Mouse (Mus musculus) hindbrain, postnatal 0 days (tissue): Measurements from ENCODE around the gene Slc16a13. TPM values are rescaled to one million over a fixed set of nuclear protein-coding genes. Genes with fewer than 3 reads are reported as not detected.

Source experiments
- ATAC-seq: fragments of 200-750 bp; cut with Nextera tagmentation; 2 replicates; pipeline ENCODE4 v1.8.0; 2017; ENCODE audit warnings: mild to moderate bottlenecking, moderate TSS enrichment, moderate library complexity
- DNase-seq: peaks from one replicate; pipeline ENCODE4 v3.0.0-alpha.2; 2015; ENCODE audit warnings: low spot score
- H3K27ac ChIP-seq: fragments of 300-500 bp; sonication (generic); 2 replicates; pipeline ENCODE4 v1.5.1; 2014; ENCODE audit warnings: mild to moderate bottlenecking
- H3K27me3 ChIP-seq: fragments of 300-500 bp; sonication (generic); 2 replicates; pipeline ENCODE4 v1.6.1; 2014; ENCODE audit warnings: low read length, mixed read lengths; ENCODE audit not compliant: insufficient read depth
- H3K36me3 ChIP-seq: fragments of 300-500 bp; sonication (generic); 2 replicates; pipeline ENCODE4 v1.6.1; 2014; ENCODE audit warnings: low read length, mixed read lengths; ENCODE audit not compliant: insufficient read depth
- H3K4me1 ChIP-seq: fragments of 300-500 bp; sonication (generic); 2 replicates; pipeline ENCODE4 v1.6.1; 2014; ENCODE audit warnings: antibody characterized with exemption, low read length, mixed read lengths; ENCODE audit not compliant: insufficient read depth
- H3K4me2 ChIP-seq: fragments of 300-500 bp; sonication (generic); 2 replicates; pipeline ENCODE4 v1.6.1; 2014; ENCODE audit warnings: low read depth, mild to moderate bottlenecking, low read length, moderate library complexity, mixed read lengths
- H3K4me3 ChIP-seq: fragments of 300-500 bp; sonication (generic); 2 replicates; pipeline ENCODE4 v1.5.1; 2014; ENCODE audit warnings: low read length
- H3K9ac ChIP-seq: fragments of 300-500 bp; sonication (generic); replicated peaks from 2 replicates; pipeline ENCODE4 v1.6.1; 2014; ENCODE audit warnings: mild to moderate bottlenecking, low read length, moderate library complexity, mixed read lengths
- H3K9me3 ChIP-seq: fragments of 300-500 bp; sonication (generic); 2 replicates; pipeline ENCODE4 v1.6.1; 2016; ENCODE audit warnings: low read length, mixed read lengths
- CTCF ChIP-seq: IDR thresholded peaks from 2 replicates; pipeline ENCODE4 v1.5.1; 2016; ENCODE audit warnings: antibody characterized with exemption, control low read depth, low read depth
- WGBS: fragments of 180-500 bp; shearing (Covaris S2); extraction: QIAGEN DNeasy Blood & Tissue Kit; methylation state at CpG from one replicate; pipeline ENCODE4 v1.1.7; 2014; 5-methylcytosine and 5-hydroxymethylcytosine counted together
- polyA plus RNA-seq: library from polyadenylated mRNA; unstranded; fragments of >200 nt; fragmentation: Nextera tagmentation; extraction: Ambion mirVana; gene quantifications from 2 replicates; pipeline ENCODE4 v1.2.1, GENCODE M21; 2015
- total RNA-seq: library from RNA; depleted of rRNA; stranded (reverse); fragments of >200 nt; gene quantifications from 2 replicates; pipeline ENCODE4 v1.2.3, GENCODE M21; 2014

The Slc16a13 gene
- total and polyA plus RNA-seq, 2 experiments from 2014 or later = 10.8 to 15.3 TPM

DNA sequence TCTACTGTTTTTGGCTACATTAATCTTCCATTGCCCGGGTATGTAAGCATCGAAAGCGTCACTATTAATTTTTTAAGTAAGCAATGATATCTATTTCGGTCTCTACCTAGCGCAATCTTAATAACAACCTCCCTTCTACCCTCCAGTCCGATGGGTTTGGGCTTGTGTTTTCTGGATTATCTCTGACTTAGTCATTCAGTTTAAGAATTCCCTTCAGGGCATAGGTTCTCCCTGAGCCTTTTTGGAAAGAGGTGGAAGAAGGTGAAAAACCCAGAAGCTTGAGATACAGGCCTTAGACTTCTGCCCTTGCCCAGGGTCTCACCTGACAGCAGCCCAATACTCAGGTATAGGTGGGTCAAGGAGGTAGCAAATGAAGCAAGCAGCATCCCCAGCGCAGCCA lies 991 bp downstream of the Slc16a13 start:
- ATAC-seq (no peak), DNase-seq (no peak)
- Histone ChIP-seq H3K36me3 (peaks cover 3% of the 10 kb centered on the region; the same call in 1 of the 2 replicates), H3K4me2 (peak overlapping the region; percentile 67), H3K4me3 (peak overlapping the region; percentile 54), H3K9ac (peak overlapping the region; percentile 68), H3K4me1 (peaks cover 23% of the 10 kb centered on the region), H3K27ac (peak overlapping the region; percentile 82), H3K27me3 (no peaks in the 10 kb centered on the region), H3K9me3 (no peaks in the 10 kb centered on the region)
- 52% methylated on average over 7 of the region's 7 CpGs for WGBS
- TF ChIP-seq CTCF = no peak

DNA sequence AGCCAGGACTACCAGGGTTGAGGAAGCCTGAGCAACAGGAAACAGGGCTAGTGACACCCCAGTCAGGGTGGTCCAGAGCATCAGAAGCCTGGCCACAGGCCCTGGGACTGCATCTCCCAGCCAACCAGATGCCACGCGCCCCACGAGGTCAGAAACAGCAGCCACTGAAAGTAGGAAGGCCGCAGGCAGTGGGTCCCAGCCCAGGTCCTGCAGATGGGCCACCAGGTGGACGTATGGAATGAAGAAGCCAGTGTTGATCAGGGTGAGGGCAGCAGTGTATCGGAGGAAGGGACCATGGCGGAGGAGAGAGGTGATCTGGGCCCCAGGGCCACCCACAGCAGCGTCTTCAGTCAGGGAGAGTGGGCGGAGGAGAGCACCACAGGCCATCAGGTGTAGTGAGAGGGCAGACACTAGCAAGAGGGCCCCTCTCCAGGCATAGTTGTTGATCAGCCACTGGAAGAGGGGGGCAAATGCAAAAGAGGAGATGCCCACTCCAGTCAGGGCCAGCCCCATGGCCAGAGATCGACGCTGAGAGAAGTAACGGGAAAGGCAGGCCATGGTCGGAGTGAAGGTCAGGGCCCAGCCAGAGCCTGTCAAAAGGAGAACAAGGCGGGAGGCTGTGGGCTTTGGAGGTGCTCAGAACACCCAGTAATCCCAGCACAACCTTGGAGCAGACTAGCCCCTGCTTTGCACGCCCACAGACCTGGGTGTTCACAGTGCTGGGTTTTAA lies 2.0 kb downstream of the Slc16a13 start:
- ATAC-seq (no peak), DNase-seq (no peak)
- Histone ChIP-seq H3K27me3 (no peaks in the 10 kb centered on the region), H3K27ac (no peak overlapping the region), H3K36me3 (peaks cover 3% of the 10 kb centered on the region; the same call in 1 of the 2 replicates), H3K9ac (peak overlapping the region; percentile 68; the same call in 1 of the 2 replicates), H3K4me1 (peaks cover 27% of the 10 kb centered on the region), H3K9me3 (no peaks in the 10 kb centered on the region), H3K4me2 (peak overlapping the region; percentile 67), H3K4me3 (peak overlapping the region; percentile 54)
- no peak for TF ChIP-seq CTCF
- WGBS = 88% methylated on average over 15 of the region's 15 CpGs

DNA sequence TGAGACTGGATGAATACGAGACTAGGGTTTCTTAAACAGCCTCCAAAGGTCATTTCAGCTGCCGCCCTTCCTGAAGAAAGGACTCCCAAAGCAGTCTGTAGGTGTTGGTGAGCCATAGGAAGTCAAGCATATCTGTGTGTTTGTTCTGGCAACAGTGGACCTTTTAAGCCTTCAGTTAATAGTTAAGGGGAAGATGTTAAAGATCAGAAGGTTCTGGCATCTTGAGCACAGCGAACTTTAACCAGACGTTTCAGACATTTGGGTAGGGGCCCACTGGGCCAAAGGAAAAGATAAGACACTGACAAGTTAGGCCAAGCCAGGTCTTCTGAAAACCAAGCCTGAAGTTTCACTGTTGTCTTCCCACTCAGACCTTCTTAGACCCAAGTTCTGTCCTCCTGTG lies 2.8 kb downstream of the Slc16a13 start:
- H3K27me3 ChIP-seq = no peaks in the 10 kb centered on the region
- H3K4me3 ChIP-seq = no peak overlapping the region
- H3K4me1 ChIP-seq = peaks cover 30% of the 10 kb centered on the region
- no peak overlapping the region for H3K9ac ChIP-seq
- no peak for ATAC-seq
- H3K9me3 ChIP-seq = no peaks in the 10 kb centered on the region
- no peak for TF ChIP-seq CTCF
- H3K27ac ChIP-seq = no peak overlapping the region
- WGBS = 92% methylated on average over 4 of the region's 4 CpGs
- H3K36me3 ChIP-seq = peaks cover 3% of the 10 kb centered on the region; the same call in 1 of the 2 replicates
- DNase-seq = no peak
- no peak overlapping the region for H3K4me2 ChIP-seq

DNA sequence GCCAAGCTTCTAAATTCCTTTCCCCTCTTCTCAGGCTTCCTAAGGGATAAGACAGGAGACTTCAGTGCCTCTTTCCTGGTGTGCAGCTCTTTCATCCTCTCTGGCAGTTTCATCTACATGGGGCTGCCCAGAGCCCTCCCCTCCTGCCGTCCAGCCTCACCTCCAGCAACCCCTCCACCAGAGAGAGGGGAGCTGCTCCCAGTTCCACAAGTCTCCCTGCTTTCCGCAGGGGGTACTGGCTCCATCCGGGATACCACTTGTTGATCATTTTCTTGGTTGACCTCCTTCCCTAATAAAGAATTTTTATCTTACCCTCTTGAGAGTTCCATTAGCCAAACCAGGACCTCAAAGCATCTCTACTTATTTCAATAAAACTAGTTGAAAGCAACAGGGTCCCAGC lies 4.8 kb downstream of the Slc16a13 start:
- ATAC-seq = no peak
- DNase-seq = no peak
- no peak overlapping the region for H3K4me3 ChIP-seq
- no peak for TF ChIP-seq CTCF
- H3K27ac ChIP-seq = no peak overlapping the region
- H3K36me3 ChIP-seq = peaks cover 3% of the 10 kb centered on the region; the same call in 1 of the 2 replicates
- no peaks in the 10 kb centered on the region for H3K9me3 ChIP-seq
- WGBS = 49% methylated on average over 3 of the region's 3 CpGs
- no peak overlapping the region for H3K4me2 ChIP-seq
- H3K9ac ChIP-seq = no peak overlapping the region
- H3K27me3 ChIP-seq = no peaks in the 10 kb centered on the region
- peaks cover 22% of the 10 kb centered on the region; the same call in 1 of the 2 replicates for H3K4me1 ChIP-seq

DNA sequence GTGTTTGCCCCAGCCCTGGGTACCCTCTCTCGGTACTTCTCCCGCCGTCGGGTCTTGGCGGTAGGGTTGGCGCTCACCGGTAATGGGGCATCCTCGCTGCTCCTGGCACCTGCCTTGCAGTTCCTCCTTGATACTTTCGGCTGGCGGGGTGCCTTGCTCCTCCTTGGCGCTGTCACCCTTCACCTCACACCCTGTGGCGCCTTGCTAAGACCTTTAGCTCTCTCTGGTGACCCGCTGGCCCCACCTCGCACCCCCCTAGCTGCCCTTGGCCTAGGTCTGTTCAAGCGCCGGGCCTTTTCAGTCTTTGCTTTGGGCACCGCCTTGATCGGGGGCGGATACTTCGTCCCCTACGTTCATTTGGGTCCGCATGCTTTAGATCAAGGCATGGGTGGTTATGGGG lies 5.6 kb downstream of the Slc16a13 start:
- Histone ChIP-seq H3K4me2 (peak overlapping the region; percentile 77), H3K9ac (no peak overlapping the region), H3K27me3 (no peaks in the 10 kb centered on the region), H3K4me1 (peaks cover 22% of the 10 kb centered on the region; the same call in 1 of the 2 replicates), H3K36me3 (peaks cover 3% of the 10 kb centered on the region; the same call in 1 of the 2 replicates), H3K9me3 (no peaks in the 10 kb centered on the region), H3K27ac (no peak overlapping the region), H3K4me3 (no peak overlapping the region)
- TF ChIP-seq CTCF = no peak
- 15% methylated on average over 22 of the region's 22 CpGs for WGBS
- ATAC-seq (no peak), DNase-seq (no peak)

DNA sequence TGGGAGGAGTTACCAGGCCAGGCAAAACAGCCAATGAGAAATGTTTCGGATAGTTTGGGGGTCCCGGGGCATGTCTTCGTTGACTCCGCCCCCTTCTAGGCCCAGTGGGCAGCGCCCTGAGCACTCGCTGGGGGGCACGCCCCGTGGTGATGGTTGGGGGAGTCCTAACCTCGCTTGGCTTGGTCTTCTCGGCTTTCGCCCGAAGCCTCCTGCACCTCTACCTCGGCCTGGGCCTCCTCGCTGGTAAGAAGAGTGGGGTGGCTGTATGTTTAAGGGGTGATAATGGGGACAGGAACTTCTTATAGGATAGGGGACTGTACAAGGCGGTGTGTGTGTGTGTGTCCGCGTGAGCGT lies 6.0 kb downstream of the Slc16a13 start:
- Histone ChIP-seq H3K4me1 (peaks cover 19% of the 10 kb centered on the region; the same call in 1 of the 2 replicates), H3K36me3 (peaks cover 3% of the 10 kb centered on the region; the same call in 1 of the 2 replicates), H3K9me3 (no peaks in the 10 kb centered on the region), H3K4me3 (peak overlapping the region; percentile 44), H3K4me2 (peak overlapping the region; percentile 77), H3K27ac (no peak overlapping the region), H3K9ac (peak overlapping the region; percentile 54), H3K27me3 (no peaks in the 10 kb centered on the region)
- 9% methylated on average over 18 of the region's 18 CpGs for WGBS
- DNase-seq (no peak), ATAC-seq (0 out of 2 replicates have a peak, but pooled peaks have one; percentile 11)
- TF ChIP-seq CTCF = no peak

DNA sequence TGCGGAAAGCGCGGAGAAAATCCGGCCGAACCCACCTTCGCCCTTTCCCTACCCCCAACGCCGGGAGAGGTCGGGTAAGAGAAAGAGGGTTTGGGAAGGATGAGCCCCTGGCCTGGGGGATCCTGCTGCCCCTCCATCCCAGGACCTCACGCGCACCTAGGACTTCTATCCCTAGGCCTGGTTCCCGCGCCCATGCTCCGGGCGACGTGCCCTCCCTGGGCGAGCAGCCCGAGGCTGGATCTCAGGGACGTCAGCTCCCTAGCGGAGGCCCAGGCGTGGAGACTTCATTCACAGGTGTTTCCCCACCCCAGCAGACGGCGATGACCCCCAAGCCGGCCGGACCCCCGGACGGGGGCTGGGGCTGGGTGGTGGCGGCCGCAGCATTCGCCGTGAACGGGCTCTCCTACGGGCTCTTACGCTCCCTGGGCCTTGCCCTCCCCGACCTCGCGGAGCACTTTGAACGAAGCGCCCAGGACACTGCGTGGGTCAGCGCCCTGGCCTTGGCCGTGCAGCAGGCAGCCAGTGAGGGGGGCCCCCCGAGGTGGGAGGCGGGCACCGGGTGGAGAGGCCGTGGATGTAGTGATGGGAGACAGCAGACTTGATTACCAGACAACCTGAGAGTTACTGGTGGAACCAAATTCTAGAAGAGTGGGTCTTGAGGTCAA lies 6.5 kb downstream of the Slc16a13 start:
- Histone ChIP-seq H3K36me3 (peaks cover 3% of the 10 kb centered on the region; the same call in 1 of the 2 replicates), H3K27ac (no peak overlapping the region), H3K27me3 (no peaks in the 10 kb centered on the region), H3K9me3 (no peaks in the 10 kb centered on the region), H3K4me1 (peaks cover 17% of the 10 kb centered on the region; the same call in 1 of the 2 replicates), H3K9ac (peak overlapping the region; percentile 54), H3K4me2 (peak overlapping the region; percentile 77), H3K4me3 (peak overlapping the region; percentile 44)
- ATAC-seq (peak; percentile 36), DNase-seq (peak; percentile 26)
- WGBS = 1% methylated on average over 46 of the region's 46 CpGs
- TF ChIP-seq CTCF = no peak
